Mouse (Mus musculus): ENCODE measurements at regions not wholly inside any gene's neighbourhood (a gene's known extent, or its start where the extent isn't known, plus 50 kb on each side); places are given as distances from the start of the nearest gene placed in this dataset.

GRCm38 (mm10) chr11:44251821-44252220 is 148.0 kb upstream of the Il12b start:
- TF ChIP-seq CTCF (IDR thresholded peaks at IDR 0.05; ENCODE audit: control insufficient read depth, insufficient read depth, insufficient read length) (no peak), MAX (IDR thresholded peaks at IDR 0.05) (no peak), CEBPB (IDR thresholded peaks at IDR 0.05; ENCODE audit: low read depth) (no peak), FOSL1 (IDR thresholded peaks at IDR 0.05; ENCODE audit: insufficient read depth, low read length, poor library complexity, severe bottlenecking) (no peak), USF1 (IDR thresholded peaks at IDR 0.05; ENCODE audit: low read depth) (no peak), MYOG (IDR thresholded peaks at IDR 0.05; ENCODE audit: control insufficient read depth, extremely low read depth, insufficient read length) (no peak), MYOD1 (IDR thresholded peaks at IDR 0.05; ENCODE audit: control insufficient read depth, insufficient read length, low read depth) (no peak)

Data from C2C12 (cell line).